Mouse (Mus musculus) liver, embryonic 13.5 days (tissue): ENCODE measurements around the gene Exoc4. TPM values are rescaled to one million over a fixed set of nuclear protein-coding genes. Genes with fewer than 3 reads are reported as not detected.

ENCODE experiments used
- ATAC-seq: fragments of 200-750 bp; cut with Nextera tagmentation; 2 replicates; pipeline ENCODE4 v1.8.0; 2017; ENCODE audit warnings: low read depth, mild to moderate bottlenecking, moderate number of reproducible peaks, moderate library complexity
- DNase-seq: peaks from one replicate; pipeline ENCODE4 v3.0.0; 2022
- H3K27ac ChIP-seq: fragments of 300-500 bp; sonication (generic); 2 replicates; pipeline ENCODE4 v1.5.1; 2015; ENCODE audit warnings: moderate library complexity, mild to moderate bottlenecking, inconsistent platforms
- H3K27me3 ChIP-seq: fragments of 300-500 bp; sonication (generic); 2 replicates; pipeline ENCODE4 v1.6.1; 2015; ENCODE audit warnings: mild to moderate bottlenecking, inconsistent platforms
- H3K36me3 ChIP-seq: fragments of 300-500 bp; sonication (generic); 2 replicates; pipeline ENCODE4 v1.6.1; 2015; ENCODE audit warnings: mild to moderate bottlenecking, inconsistent platforms
- H3K4me1 ChIP-seq: fragments of 300-500 bp; sonication (generic); replicated peaks from 2 replicates; pipeline ENCODE4 v1.6.1; 2015; ENCODE audit warnings: inconsistent platforms
- H3K4me2 ChIP-seq: fragments of 300-500 bp; sonication (generic); 2 replicates; pipeline ENCODE4 v1.6.1; 2015; ENCODE audit warnings: inconsistent platforms, mild to moderate bottlenecking, moderate library complexity
- H3K4me3 ChIP-seq: fragments of 300-500 bp; sonication (generic); replicated peaks from 2 replicates; pipeline ENCODE4 v1.5.1; 2015; ENCODE audit warnings: mild to moderate bottlenecking, inconsistent platforms
- H3K9ac ChIP-seq: fragments of 300-500 bp; sonication (generic); 2 replicates; pipeline ENCODE4 v1.6.1; 2015; ENCODE audit warnings: mild to moderate bottlenecking, inconsistent platforms
- H3K9me3 ChIP-seq: fragments of 300-500 bp; sonication (generic); replicated peaks from 2 replicates; pipeline ENCODE4 v1.6.1; 2016; ENCODE audit warnings: inconsistent platforms
- WGBS: fragments of 180-500 bp; shearing (Covaris S2); methylation state at CpG from one replicate; pipeline ENCODE4 v1.1.7; 2015; ENCODE audit not compliant: insufficient replicate concordance; 5-methylcytosine and 5-hydroxymethylcytosine counted together
- polyA plus RNA-seq: library from polyadenylated mRNA; unstranded; fragments of >200 nt; fragmentation: Nextera tagmentation; extraction: Ambion mirVana; gene quantifications from 2 replicates; pipeline ENCODE4 v1.2.1, GENCODE M21; 2015

Gene Exoc4
- polyA plus RNA-seq, 1 experiment from 2014 or later: 11.0 TPM

GRCm38 (mm10) chr6:33484568-33484967, 235.7 kb downstream of the Exoc4 start:
- Histone ChIP-seq H3K36me3 (no peaks in the 10 kb centered on the region), H3K27me3 (no peaks in the 10 kb centered on the region), H3K9me3 (no peaks in the 10 kb centered on the region), H3K4me2 (no peak overlapping the region), H3K4me3 (no peak overlapping the region), H3K27ac (no peak overlapping the region), H3K9ac (no peak overlapping the region), H3K4me1 (no peaks in the 10 kb centered on the region)
- DNase-seq: no peak
- ATAC-seq: no peak
- 74% methylated on average over 9 of the region's 9 CpGs for WGBS

DNA sequence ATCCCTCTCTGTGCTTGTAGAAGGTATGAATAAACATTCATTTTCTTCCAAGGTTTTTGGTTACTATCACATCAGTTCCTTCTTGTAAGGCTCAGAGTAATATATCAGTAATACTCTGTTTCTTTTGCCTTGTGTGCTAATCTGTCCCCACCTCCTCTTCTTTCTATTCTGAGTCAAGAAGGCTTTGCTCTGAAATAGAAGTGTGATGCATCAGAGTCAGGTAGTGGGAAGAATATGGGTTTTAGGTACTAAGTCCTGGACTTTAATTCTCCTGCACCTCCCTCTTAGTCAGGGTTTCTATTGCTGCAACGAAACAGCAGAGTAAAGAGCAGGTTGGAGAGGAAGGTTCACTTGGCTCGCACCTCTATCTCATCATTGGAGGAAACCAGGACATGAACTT, 240.9 kb downstream of the Exoc4 start:
- Histone ChIP-seq H3K4me1 (no peaks in the 10 kb centered on the region), H3K4me2 (no peak overlapping the region), H3K9me3 (no peaks in the 10 kb centered on the region), H3K27me3 (no peaks in the 10 kb centered on the region), H3K27ac (no peak overlapping the region), H3K9ac (no peak overlapping the region), H3K4me3 (no peak overlapping the region), H3K36me3 (no peaks in the 10 kb centered on the region)
- DNase-seq: no peak
- ATAC-seq: no peak
- 80% methylated on average over 2 of the region's 2 CpGs for WGBS

DNA sequence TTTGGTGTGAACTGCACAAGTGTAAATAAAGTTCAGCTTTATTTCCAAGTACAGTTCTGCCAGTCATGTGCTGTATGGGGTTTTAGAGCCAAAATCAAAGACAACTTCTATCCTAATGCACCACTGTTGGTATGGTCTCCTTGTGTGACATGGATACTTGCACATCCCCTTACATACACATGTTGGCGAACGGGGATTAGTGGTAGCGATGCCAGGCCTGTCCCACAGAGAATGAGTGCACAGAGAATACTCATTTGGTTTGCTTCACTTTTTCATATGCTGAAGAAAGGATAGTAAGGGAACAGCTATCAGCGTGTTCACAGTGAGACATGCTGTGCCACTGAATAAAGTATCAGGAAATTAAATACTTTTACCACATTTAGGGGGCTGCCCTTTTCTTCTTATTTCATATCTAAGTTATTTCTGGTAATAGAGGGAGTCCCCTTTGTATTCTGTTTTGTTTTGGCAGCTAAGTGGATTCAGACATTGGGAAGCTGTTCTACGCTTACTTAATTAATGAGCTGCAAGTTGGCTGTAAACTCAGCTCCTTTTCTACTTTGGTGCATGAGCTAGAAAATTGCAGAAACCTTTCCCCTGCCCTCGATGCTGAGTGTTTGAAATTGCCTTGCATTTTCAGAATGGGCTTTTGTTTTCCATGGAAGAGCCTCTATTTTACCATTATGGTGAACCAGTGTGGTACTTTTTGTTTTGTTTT, 247.4 kb downstream of the Exoc4 start:
- Histone ChIP-seq H3K4me1 (no peaks in the 10 kb centered on the region), H3K9me3 (no peaks in the 10 kb centered on the region), H3K27ac (no peak overlapping the region), H3K27me3 (no peaks in the 10 kb centered on the region), H3K4me3 (no peak overlapping the region), H3K4me2 (no peak overlapping the region), H3K9ac (no peak overlapping the region), H3K36me3 (no peaks in the 10 kb centered on the region)
- ATAC-seq (no peak), DNase-seq (no peak)
- 73% methylated on average over 6 of the region's 6 CpGs for WGBS

GRCm38 (mm10) chr6:33497348-33497747, 248.5 kb downstream of the Exoc4 start:
- H3K9ac ChIP-seq: no peak overlapping the region
- H3K9me3 ChIP-seq: no peaks in the 10 kb centered on the region
- DNase-seq (no peak), ATAC-seq (no peak)
- H3K4me2 ChIP-seq: no peak overlapping the region
- H3K4me3 ChIP-seq: no peak overlapping the region
- no peak overlapping the region for H3K27ac ChIP-seq
- no peaks in the 10 kb centered on the region for H3K27me3 ChIP-seq
- no peaks in the 10 kb centered on the region for H3K36me3 ChIP-seq
- H3K4me1 ChIP-seq: no peaks in the 10 kb centered on the region

GRCm38 (mm10) chr6:33502388-33502787, 253.5 kb downstream of the Exoc4 start:
- no peaks in the 10 kb centered on the region for H3K36me3 ChIP-seq
- no peak overlapping the region for H3K27ac ChIP-seq
- no peak for ATAC-seq
- H3K9ac ChIP-seq: no peak overlapping the region
- no peaks in the 10 kb centered on the region for H3K9me3 ChIP-seq
- H3K4me1 ChIP-seq: no peaks in the 10 kb centered on the region
- no peak overlapping the region for H3K4me3 ChIP-seq
- no peaks in the 10 kb centered on the region for H3K27me3 ChIP-seq
- DNase-seq: no peak
- H3K4me2 ChIP-seq: no peak overlapping the region
- 83% methylated on average over 4 of the region's 4 CpGs for WGBS

GRCm38 (mm10) chr6:33503381-33503780, 254.5 kb downstream of the Exoc4 start:
- H3K27me3 ChIP-seq: no peaks in the 10 kb centered on the region
- DNase-seq: no peak
- no peaks in the 10 kb centered on the region for H3K36me3 ChIP-seq
- no peak overlapping the region for H3K9ac ChIP-seq
- no peaks in the 10 kb centered on the region for H3K4me1 ChIP-seq
- 56% methylated on average over 3 of the region's 3 CpGs for WGBS
- H3K27ac ChIP-seq: no peak overlapping the region
- ATAC-seq: no peak
- H3K4me3 ChIP-seq: no peak overlapping the region
- H3K4me2 ChIP-seq: no peak overlapping the region
- no peaks in the 10 kb centered on the region for H3K9me3 ChIP-seq

DNA sequence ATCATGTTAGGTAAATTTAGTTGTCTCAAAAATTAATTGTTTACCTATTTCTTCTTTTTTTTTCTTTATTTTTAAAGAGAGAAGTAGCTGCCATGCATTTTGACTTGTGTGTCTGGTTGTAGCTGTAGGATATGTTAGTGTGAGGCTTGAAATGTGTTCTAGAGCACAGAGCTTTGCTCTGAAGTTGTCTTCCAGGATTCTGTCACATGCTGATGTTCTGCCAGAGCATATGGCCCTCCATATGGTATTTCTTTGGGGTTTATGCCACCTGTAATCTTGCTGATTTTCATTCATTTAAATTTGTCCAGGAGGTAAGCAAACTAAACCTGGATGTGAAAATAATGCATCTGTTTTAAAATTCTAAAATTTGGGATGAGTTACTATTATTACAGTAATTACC, 258.2 kb downstream of the Exoc4 start:
- ATAC-seq: no peak
- Histone ChIP-seq H3K27ac (no peak overlapping the region), H3K4me2 (no peak overlapping the region), H3K4me3 (no peak overlapping the region), H3K36me3 (no peaks in the 10 kb centered on the region), H3K9me3 (no peaks in the 10 kb centered on the region), H3K27me3 (no peaks in the 10 kb centered on the region), H3K4me1 (no peaks in the 10 kb centered on the region), H3K9ac (no peak overlapping the region)
- DNase-seq: no peak

- DNase-seq: no peak
- WGBS: 26% methylated on average over 4 of the region's 4 CpGs
- no peak for ATAC-seq
Measured at GRCm38 (mm10) chr6:33515391-33515790, 266.5 kb downstream of the Exoc4 start.

GRCm38 (mm10) chr6:33516798-33517197, 267.9 kb downstream of the Exoc4 start:
- no peaks in the 10 kb centered on the region for H3K4me1 ChIP-seq
- H3K4me3 ChIP-seq: no peak overlapping the region
- no peaks in the 10 kb centered on the region for H3K27me3 ChIP-seq
- DNase-seq: no peak
- no peak overlapping the region for H3K4me2 ChIP-seq
- 83% methylated on average over 6 of the region's 6 CpGs for WGBS
- H3K36me3 ChIP-seq: no peaks in the 10 kb centered on the region
- no peaks in the 10 kb centered on the region for H3K9me3 ChIP-seq
- no peak overlapping the region for H3K9ac ChIP-seq
- no peak for ATAC-seq
- no peak overlapping the region for H3K27ac ChIP-seq

More at GRCm38 (mm10) chr6:33515391-33515790, 266.5 kb downstream of the Exoc4 start:
- no peaks in the 10 kb centered on the region for H3K36me3 ChIP-seq
- no peak overlapping the region for H3K9ac ChIP-seq
- no peaks in the 10 kb centered on the region for H3K4me1 ChIP-seq
- H3K27ac ChIP-seq: no peak overlapping the region
- no peak overlapping the region for H3K4me3 ChIP-seq
- no peaks in the 10 kb centered on the region for H3K9me3 ChIP-seq
- H3K4me2 ChIP-seq: no peak overlapping the region
- no peaks in the 10 kb centered on the region for H3K27me3 ChIP-seq

DNA sequence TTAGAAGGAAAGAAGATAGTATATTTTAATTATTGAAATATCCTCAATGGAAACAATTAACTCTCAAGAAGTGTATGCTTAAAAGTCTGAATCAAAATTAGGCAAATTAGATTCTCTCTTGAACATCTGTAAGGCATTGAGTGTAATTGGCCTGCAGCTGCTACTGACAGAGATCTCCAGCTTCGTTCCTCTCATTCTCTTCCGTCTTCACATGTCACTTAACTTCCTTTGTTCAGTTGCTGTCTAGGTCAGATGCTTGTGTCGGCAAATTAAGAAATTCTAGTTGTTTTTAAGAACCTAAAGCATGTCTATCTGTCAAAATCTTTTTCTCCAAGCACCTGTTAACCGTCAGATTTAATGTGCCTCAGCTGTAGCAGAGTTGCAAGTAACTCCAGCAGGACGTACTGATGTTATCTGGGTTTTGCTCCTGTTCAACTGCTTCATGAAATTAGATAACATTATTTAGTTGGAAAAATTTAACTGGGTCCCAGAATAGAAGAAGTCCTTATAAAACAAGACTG, 269.1 kb downstream of the Exoc4 start:
- WGBS: 30% methylated on average over 5 of the region's 5 CpGs
- no peak overlapping the region for H3K4me3 ChIP-seq
- H3K9ac ChIP-seq: no peak overlapping the region
- DNase-seq (no peak), ATAC-seq (no peak)
- no peaks in the 10 kb centered on the region for H3K4me1 ChIP-seq
- no peak overlapping the region for H3K27ac ChIP-seq
- H3K4me2 ChIP-seq: no peak overlapping the region
- H3K27me3 ChIP-seq: no peaks in the 10 kb centered on the region
- no peaks in the 10 kb centered on the region for H3K9me3 ChIP-seq
- H3K36me3 ChIP-seq: no peaks in the 10 kb centered on the region

DNA sequence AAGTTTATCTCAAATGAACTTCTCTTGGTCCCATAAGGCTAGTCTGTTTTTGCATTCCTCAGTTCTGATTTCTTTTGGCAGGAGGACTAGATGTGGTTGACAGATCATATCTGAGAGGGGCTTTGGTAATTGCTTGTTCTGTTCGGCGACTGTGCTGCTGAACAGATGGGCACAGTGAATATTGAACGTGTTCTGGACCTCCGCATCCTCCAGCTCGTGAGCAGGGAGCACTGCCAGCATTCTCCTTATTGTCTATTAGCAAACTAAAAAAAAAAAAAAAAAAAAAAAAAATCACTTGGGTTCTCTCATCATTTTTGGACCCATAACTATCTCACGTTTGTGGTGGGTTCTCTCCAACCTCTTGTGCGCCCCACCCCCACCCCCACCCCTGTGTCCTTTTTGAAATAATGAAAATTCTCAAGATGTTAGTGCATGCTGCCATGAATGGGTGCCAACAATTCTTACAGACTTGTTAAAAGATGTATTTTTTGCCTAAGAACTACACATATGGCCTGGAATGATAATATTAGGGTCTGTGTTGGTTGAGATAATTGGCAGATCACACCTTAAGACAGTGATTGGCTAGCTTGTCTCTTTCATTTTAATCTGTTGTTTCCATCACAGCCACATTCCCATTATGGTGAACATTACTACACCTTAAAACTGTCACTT, 276.9 kb downstream of the Exoc4 start:
- no peak overlapping the region for H3K4me3 ChIP-seq
- no peak overlapping the region for H3K27ac ChIP-seq
- no peaks in the 10 kb centered on the region for H3K27me3 ChIP-seq
- H3K9me3 ChIP-seq: no peaks in the 10 kb centered on the region
- H3K36me3 ChIP-seq: no peaks in the 10 kb centered on the region
- DNase-seq: no peak
- 0 out of 2 replicates have a peak, but pooled peaks cover 5% of the 10 kb centered on the region for H3K4me1 ChIP-seq
- ATAC-seq: no peak
- H3K4me2 ChIP-seq: no peak overlapping the region
- WGBS: 80% methylated on average over 7 of the region's 7 CpGs
- H3K9ac ChIP-seq: no peak overlapping the region

- no peak overlapping the region for H3K4me2 ChIP-seq
- H3K27me3 ChIP-seq: no peaks in the 10 kb centered on the region
- 62% methylated on average over 1 of the region's 1 CpGs for WGBS
- H3K27ac ChIP-seq: no peak overlapping the region
- no peaks in the 10 kb centered on the region for H3K36me3 ChIP-seq
- H3K4me1 ChIP-seq: no peaks in the 10 kb centered on the region
- ATAC-seq: no peak
- no peak overlapping the region for H3K4me3 ChIP-seq
- H3K9me3 ChIP-seq: no peaks in the 10 kb centered on the region
- DNase-seq: no peak
- no peak overlapping the region for H3K9ac ChIP-seq
Measured at GRCm38 (mm10) chr6:33540356-33540755, 291.5 kb downstream of the Exoc4 start.
